Mouse (Mus musculus): Measurements from ENCODE around the gene Gabbr2. TPM values are rescaled to one million over a fixed set of nuclear protein-coding genes. Genes with fewer than 3 reads are reported as not detected.
A peak's percentile ranks its signal among the peaks of the same experiment; 100 is the strongest.

Gabbr2 gene
- total and polyA plus RNA-seq, 2 experiments from 2014 or later: 17.7 to 98.9 TPM

DNA sequence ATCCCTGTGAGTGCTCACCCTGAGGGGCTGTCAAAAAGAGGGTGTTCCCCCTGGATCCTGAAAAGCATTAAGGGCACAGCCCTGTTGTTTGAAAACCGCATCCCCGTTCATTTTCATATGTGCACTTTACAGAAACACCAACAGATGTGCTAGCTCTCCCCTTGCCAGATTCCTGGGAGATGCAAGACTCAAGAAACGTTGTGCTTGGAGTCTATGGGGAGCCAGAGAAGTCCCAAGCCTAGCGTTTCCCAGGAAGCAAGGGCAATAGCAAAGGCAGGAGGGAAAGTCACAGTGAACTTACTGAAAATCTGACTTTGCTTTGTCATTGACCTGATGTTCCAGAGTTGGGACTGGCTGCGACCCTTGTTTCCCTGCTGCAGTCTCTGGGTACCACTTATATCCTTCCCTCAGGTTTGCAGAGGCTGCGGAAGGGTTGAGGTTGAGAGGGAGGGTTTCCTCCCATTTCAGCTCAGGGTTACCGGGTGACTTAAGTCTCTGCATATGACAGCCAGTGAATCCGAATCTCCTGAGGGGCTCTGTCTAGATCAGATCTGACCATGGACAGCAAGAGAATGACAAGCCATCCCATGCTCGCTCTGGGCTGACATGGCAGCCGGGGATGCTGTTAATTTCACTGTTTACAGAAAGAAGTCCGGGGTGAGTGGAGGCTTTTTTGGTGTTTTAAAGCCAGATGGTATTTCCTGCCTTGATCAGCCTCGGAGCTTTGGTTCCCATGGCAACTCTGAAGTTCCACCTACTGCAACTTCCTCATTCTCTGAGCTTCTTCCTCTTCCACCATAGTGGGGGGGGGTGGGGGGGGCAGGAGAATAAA is 18.9 kb upstream of the Gabbr2 start:
- DNase-seq (ENCODE audit: low spot score) (peak; percentile 71), ATAC-seq (peak; percentile 39)
- no peak for TF ChIP-seq CTCF (IDR thresholded peaks at IDR 0.05; ENCODE audit: low read depth)
- Histone ChIP-seq H3K27me3 (ENCODE audit: insufficient read depth, low read length) (no peaks in the 10 kb centered on the region), H3K4me1 (ENCODE audit: insufficient read depth, low read length) (peaks cover 5% of the 10 kb centered on the region), H3K9me3 (ENCODE audit: low read length) (no peaks in the 10 kb centered on the region), H3K36me3 (ENCODE audit: insufficient read depth, low read length) (no peaks in the 10 kb centered on the region), H3K4me3 (ENCODE audit: low read length) (no peak overlapping the region), H3K9ac (replicated peaks; ENCODE audit: low read length) (no peak overlapping the region), H3K27ac (peak overlapping the region; percentile 17), H3K4me2 (ENCODE audit: low read depth, low read length) (peak overlapping the region; percentile 16; the same call in 1 of the 2 replicates)
- WGBS: 42% methylated on average over 12 of the region's 12 CpGs

GRCm38 (mm10) chr4:47000626-47001395 is 9.1 kb upstream of the Gabbr2 start:
- no peak for ATAC-seq
- WGBS: 80% methylated on average over 8 of the region's 8 CpGs
- H3K9me3 ChIP-seq (ENCODE audit: low read length): no peaks in the 10 kb centered on the region
- H3K36me3 ChIP-seq (ENCODE audit: insufficient read depth, low read length): no peaks in the 10 kb centered on the region
- peak; percentile 18; the same call in 1 of the 2 replicates for TF ChIP-seq CTCF (IDR thresholded peaks at IDR 0.05; ENCODE audit: low read depth)
- no peaks in the 10 kb centered on the region for H3K27me3 ChIP-seq (ENCODE audit: insufficient read depth, low read length)
- H3K27ac ChIP-seq: no peak overlapping the region
- no peaks in the 10 kb centered on the region for H3K4me1 ChIP-seq (ENCODE audit: insufficient read depth, low read length)
- no peak overlapping the region for H3K4me3 ChIP-seq (ENCODE audit: low read length)
- no peak overlapping the region for H3K9ac ChIP-seq (replicated peaks; ENCODE audit: low read length)
- H3K4me2 ChIP-seq (ENCODE audit: low read depth, low read length): no peak overlapping the region
- no peak for DNase-seq (ENCODE audit: low spot score)

DNA sequence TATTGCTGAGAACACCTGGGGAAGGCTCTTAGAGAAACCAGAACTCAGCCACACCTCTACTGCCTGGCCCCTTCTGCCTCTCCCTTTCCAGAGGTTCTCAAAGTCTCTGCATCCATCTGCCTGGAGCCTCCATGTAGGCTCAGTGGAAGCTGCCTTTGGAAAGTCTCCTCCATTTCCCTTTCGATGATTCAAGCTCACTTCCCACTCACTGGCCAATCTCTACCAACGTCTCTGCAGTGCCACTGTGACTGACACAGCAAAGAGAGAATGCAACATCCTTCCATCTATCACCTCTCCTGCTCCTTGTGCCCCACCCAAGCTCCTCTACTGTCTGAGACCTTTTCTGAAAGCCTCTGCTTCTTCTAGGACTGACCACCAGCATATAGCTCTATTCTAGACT is 6.3 kb upstream of the Gabbr2 start:
- no peak for TF ChIP-seq CTCF (IDR thresholded peaks at IDR 0.05; ENCODE audit: low read depth)
- Histone ChIP-seq H3K9ac (replicated peaks; ENCODE audit: low read length) (no peak overlapping the region), H3K36me3 (ENCODE audit: insufficient read depth, low read length) (no peaks in the 10 kb centered on the region), H3K9me3 (ENCODE audit: low read length) (no peaks in the 10 kb centered on the region), H3K4me2 (ENCODE audit: low read depth, low read length) (no peak overlapping the region), H3K4me3 (ENCODE audit: low read length) (no peak overlapping the region), H3K27ac (no peak overlapping the region), H3K4me1 (ENCODE audit: insufficient read depth, low read length) (no peaks in the 10 kb centered on the region), H3K27me3 (ENCODE audit: insufficient read depth, low read length) (no peaks in the 10 kb centered on the region; the same call in 1 of the 2 replicates)
- ATAC-seq (no peak), DNase-seq (ENCODE audit: low spot score) (no peak)
- 84% methylated on average over 2 of the region's 2 CpGs for WGBS

- WGBS: 9% methylated on average over 8 of the region's 8 CpGs
- no peak overlapping the region for H3K4me2 ChIP-seq (ENCODE audit: low read depth, low read length)
- H3K4me3 ChIP-seq (ENCODE audit: low read length): no peak overlapping the region
- H3K9me3 ChIP-seq (ENCODE audit: low read length): no peaks in the 10 kb centered on the region
- H3K36me3 ChIP-seq (ENCODE audit: insufficient read depth, low read length): no peaks in the 10 kb centered on the region
- DNase-seq (ENCODE audit: low spot score): peak; percentile 70
- TF ChIP-seq CTCF (IDR thresholded peaks at IDR 0.05; ENCODE audit: low read depth): no peak
- H3K27me3 ChIP-seq (ENCODE audit: insufficient read depth, low read length): no peaks in the 10 kb centered on the region; the same call in 1 of the 2 replicates
- no peak overlapping the region for H3K27ac ChIP-seq
- peaks cover 17% of the 10 kb centered on the region; the same call in 1 of the 2 replicates for H3K4me1 ChIP-seq (ENCODE audit: insufficient read depth, low read length)
- no peak for ATAC-seq
- no peak overlapping the region for H3K9ac ChIP-seq (replicated peaks; ENCODE audit: low read length)
These were observed 1.3 kb upstream of the Gabbr2 start for GRCm38 (mm10) chr4:46992827-46993473.

GRCm38 (mm10) chr4:46991959-46992316 is 265 bp upstream of the Gabbr2 start:
- no peak; the same call in none of the 2 replicates for ATAC-seq
- Histone ChIP-seq H3K4me1 (ENCODE audit: insufficient read depth, low read length) (peaks cover 17% of the 10 kb centered on the region; the same call in 1 of the 2 replicates), H3K27ac (peak overlapping the region; percentile 88), H3K4me2 (ENCODE audit: low read depth, low read length) (peak overlapping the region; percentile 78), H3K27me3 (ENCODE audit: insufficient read depth, low read length) (no peaks in the 10 kb centered on the region; the same call in 1 of the 2 replicates), H3K36me3 (ENCODE audit: insufficient read depth, low read length) (no peaks in the 10 kb centered on the region), H3K9ac (replicated peaks; ENCODE audit: low read length) (peak overlapping the region; percentile 80), H3K4me3 (ENCODE audit: low read length) (peak overlapping the region; percentile 68), H3K9me3 (ENCODE audit: low read length) (no peaks in the 10 kb centered on the region)
- DNase-seq (ENCODE audit: low spot score): no peak
- TF ChIP-seq CTCF (IDR thresholded peaks at IDR 0.05; ENCODE audit: low read depth): no peak
- WGBS: 1% methylated on average over 30 of the region's 31 CpGs

DNA sequence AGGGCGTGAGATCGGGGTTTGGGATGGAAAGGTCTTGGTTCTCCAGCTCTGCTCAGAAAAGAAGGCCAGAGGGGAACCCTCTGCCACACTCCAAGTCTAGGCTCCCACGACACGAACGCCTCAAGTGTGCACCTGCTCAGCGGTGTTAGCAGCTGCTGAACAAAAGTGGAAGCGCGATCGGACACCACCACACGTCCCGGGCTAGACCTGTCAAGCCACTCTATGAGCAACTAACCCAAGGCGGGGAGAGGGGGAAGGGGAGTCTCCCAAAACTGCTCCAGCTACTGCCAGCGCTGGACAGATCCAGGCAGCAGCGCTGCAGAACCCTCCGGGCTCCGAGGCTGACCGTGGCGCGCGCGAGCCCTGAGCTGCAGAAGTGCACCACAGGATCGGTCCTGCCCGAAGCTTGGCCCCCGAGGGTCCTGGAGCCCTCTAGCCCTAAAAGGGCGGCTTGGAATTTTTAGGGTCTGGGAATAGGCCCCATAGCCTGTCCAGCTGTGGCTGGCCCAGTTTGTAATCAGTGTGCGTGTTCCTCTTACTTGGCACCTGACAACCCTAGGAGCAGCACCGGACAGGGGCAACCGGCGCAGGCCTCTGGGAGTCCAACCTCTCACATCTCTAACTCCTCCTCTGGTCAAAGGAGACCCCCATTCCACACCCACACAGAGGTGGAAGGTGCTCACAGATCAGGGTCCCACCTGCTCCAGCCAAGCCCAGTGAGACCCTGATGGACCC is 1.2 kb downstream of the Gabbr2 start:
- no peaks in the 10 kb centered on the region for H3K9me3 ChIP-seq (ENCODE audit: low read length)
- ATAC-seq: peak; percentile 48
- peak overlapping the region; percentile 78 for H3K4me2 ChIP-seq (ENCODE audit: low read depth, low read length)
- H3K36me3 ChIP-seq (ENCODE audit: insufficient read depth, low read length): no peaks in the 10 kb centered on the region
- 2% methylated on average over 29 of the region's 29 CpGs for WGBS
- peak overlapping the region; percentile 88 for H3K27ac ChIP-seq
- H3K4me3 ChIP-seq (ENCODE audit: low read length): peak overlapping the region; percentile 68
- no peaks in the 10 kb centered on the region; the same call in 1 of the 2 replicates for H3K27me3 ChIP-seq (ENCODE audit: insufficient read depth, low read length)
- peaks cover 17% of the 10 kb centered on the region; the same call in 1 of the 2 replicates for H3K4me1 ChIP-seq (ENCODE audit: insufficient read depth, low read length)
- peak overlapping the region; percentile 80 for H3K9ac ChIP-seq (replicated peaks; ENCODE audit: low read length)
- peak; percentile 48 for DNase-seq (ENCODE audit: low spot score)
- TF ChIP-seq CTCF (IDR thresholded peaks at IDR 0.05; ENCODE audit: low read depth): no peak
